Mouse (Mus musculus) G1E (cell line): ENCODE measurements at regions not wholly inside any gene's neighbourhood (a gene's known extent, or its start where the extent isn't known, plus 50 kb on each side); places are given as distances from the start of the nearest gene placed in this dataset.
A peak's percentile ranks its signal among the peaks of the same experiment; 100 is the strongest.
"Not testable (repeated sequence)": the region's sequence is repeated elsewhere in the genome, so short reads cannot be mapped to it uniquely, and the experiment has no call there.

Experiments used
- ATAC-seq: 2 replicates; pipeline ENCODE4 v1.8.0; 2016; ENCODE audit warnings: mild to moderate bottlenecking; ENCODE audit not compliant: insufficient number of reproducible peaks, poor library complexity, low FRiP score, severe bottlenecking; ENCODE audit errors: extremely low read depth
- DNase-seq: peaks from one replicate; pipeline ENCODE4 v3.0.0; 2012; ENCODE audit warnings: low spot score
- H3K27me3 ChIP-seq: 2 replicates; pipeline ENCODE4 v1.6.1; 2012; ENCODE audit warnings: mild to moderate bottlenecking, low read length, inconsistent platforms; ENCODE audit not compliant: insufficient read depth
- H3K36me3 ChIP-seq: replicated peaks from 2 replicates; pipeline ENCODE3; 2012; ENCODE audit warnings: mild to moderate bottlenecking, inconsistent platforms
- H3K4me1 ChIP-seq: 2 replicates; pipeline ENCODE4 v1.6.1; 2012; ENCODE audit warnings: low read depth, low read length, inconsistent platforms, mixed read lengths; ENCODE audit not compliant: insufficient read depth
- H3K4me3 ChIP-seq: 2 replicates; pipeline ENCODE4 v1.5.1; 2012; ENCODE audit warnings: low read depth, mild to moderate bottlenecking, inconsistent platforms, low read length, moderate library complexity, mixed read lengths
- H3K9me3 ChIP-seq: replicated peaks from 2 replicates; pipeline ENCODE4 v1.6.1; 2012; ENCODE audit warnings: inconsistent platforms
- CTCF ChIP-seq: IDR thresholded peaks from 2 replicates; pipeline ENCODE4 v1.5.1; 2012; ENCODE audit warnings: low read depth, low read length, inconsistent platforms, mixed read lengths
- GATA1 ChIP-seq: IDR thresholded peaks from 2 replicates; pipeline ENCODE4 v1.6.1; 2012; ENCODE audit warnings: borderline replicate concordance, low read length, inconsistent platforms, mixed read lengths
- GATA2 ChIP-seq: IDR thresholded peaks from 2 replicates; pipeline ENCODE4 v1.6.1; 2012; ENCODE audit warnings: low read depth, low read length, inconsistent platforms, borderline replicate concordance
- POLR2AphosphoS5 ChIP-seq: IDR thresholded peaks from 2 replicates; pipeline ENCODE4 v1.6.1; 2012; ENCODE audit warnings: low read depth, low read length, inconsistent platforms; ENCODE audit not compliant: insufficient replicate concordance
- TAL1 ChIP-seq: conservative IDR thresholded peaks from 2 replicates; pipeline ENCODE4 v1.6.1; 2012; ENCODE audit warnings: low read depth, low read length, inconsistent platforms, mixed read lengths

GRCm38 (mm10) chr16:65629186-65629585, 66.7 kb upstream of the Chmp2b start:
- peak; percentile 2 for DNase-seq
- H3K4me1 ChIP-seq: no peaks in the 10 kb centered on the region
- peak; percentile 56 for ATAC-seq

DNA sequence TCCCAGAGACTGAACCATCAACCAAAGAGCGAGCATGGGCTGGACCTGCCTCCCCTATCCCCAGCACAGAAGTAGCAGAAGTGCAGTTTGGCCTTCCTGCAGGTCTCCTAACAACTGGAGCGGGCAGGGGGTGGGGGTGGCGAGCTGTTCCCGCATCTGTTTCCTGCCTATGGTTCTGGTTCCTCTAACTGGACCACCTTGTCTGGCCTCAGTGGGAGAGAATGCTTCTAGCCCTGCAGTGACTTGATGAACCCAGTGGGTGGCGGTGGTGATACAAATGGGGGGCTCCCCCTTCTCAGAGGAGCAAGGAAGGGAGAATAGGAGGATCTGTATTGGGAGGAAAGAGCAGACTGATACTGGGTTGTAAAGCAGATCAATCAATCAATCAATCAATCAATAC, 69.2 kb upstream of the Chmp2b start:
- ATAC-seq (no peak), DNase-seq (no peak)
- Histone ChIP-seq H3K4me3 (no peak overlapping the region), H3K36me3 (no peaks in the 10 kb centered on the region), H3K27me3 (no peaks in the 10 kb centered on the region), H3K4me1 (no peaks in the 10 kb centered on the region), H3K9me3 (no peaks in the 10 kb centered on the region)
- TF ChIP-seq GATA2: no peak

More at GRCm38 (mm10) chr16:65629186-65629585, 66.7 kb upstream of the Chmp2b start:
- H3K36me3 ChIP-seq: no peaks in the 10 kb centered on the region
- H3K27me3 ChIP-seq: no peaks in the 10 kb centered on the region
- peak overlapping the region; percentile 13; the same call in 1 of the 2 replicates for H3K4me3 ChIP-seq
- no peaks in the 10 kb centered on the region for H3K9me3 ChIP-seq
- TF ChIP-seq GATA2: no peak
- 0 out of 2 replicates have a peak, but pooled peaks have one; percentile 22 for TF ChIP-seq CTCF
- TF ChIP-seq TAL1: no peak
- TF ChIP-seq GATA1: no peak
- TF ChIP-seq POLR2AphosphoS5: no peak

DNA sequence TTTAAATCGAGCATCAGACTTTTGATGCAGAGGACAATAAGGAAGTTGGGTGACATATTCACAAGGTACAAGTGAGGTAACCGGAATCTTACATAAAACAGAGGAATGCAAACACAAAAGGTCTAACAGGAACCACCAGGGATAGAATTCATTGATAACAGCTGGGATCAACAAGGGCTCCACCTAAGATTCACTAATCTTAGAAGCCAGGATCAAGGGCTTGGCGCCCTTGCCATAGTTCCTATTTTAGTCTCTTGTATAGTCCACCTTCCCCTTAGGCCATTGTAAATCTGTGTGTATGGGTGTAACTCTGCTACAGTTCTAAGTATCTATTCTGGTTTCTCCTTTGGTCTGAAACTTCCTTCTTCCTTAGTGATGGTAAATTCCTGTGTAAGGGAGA, 84.2 kb upstream of the Chmp2b start:
- not testable (repeated sequence) for H3K36me3 ChIP-seq, H3K27me3 ChIP-seq, H3K4me1 ChIP-seq, H3K4me3 ChIP-seq, H3K9me3 ChIP-seq, DNase-seq, ATAC-seq

DNA sequence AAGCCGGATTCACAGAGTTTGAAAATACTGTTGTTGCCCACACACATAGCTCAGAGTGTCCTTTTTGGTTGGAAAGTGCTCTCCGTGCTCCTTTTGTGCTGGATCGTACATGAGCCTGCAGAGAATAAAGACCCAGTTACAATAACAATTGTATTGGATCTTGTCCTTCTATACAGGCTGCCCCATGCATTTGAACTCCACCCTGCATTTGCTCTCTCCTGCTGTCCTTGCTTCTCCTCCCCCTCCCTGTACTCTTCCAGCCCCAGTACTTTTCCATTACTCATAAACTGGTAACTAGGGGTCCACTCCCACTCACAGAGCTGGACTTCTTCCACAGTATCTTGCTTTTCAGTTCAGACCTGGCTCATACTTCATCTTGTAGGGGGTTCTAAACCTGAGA, 86.5 kb upstream of the Chmp2b start:
- H3K9me3 ChIP-seq: no peaks in the 10 kb centered on the region
- no peak for DNase-seq
- TF ChIP-seq CTCF: no peak
- no peak for TF ChIP-seq GATA2
- TF ChIP-seq TAL1: no peak
- no peak for TF ChIP-seq GATA1
- no peak for TF ChIP-seq POLR2AphosphoS5
- H3K36me3 ChIP-seq: no peaks in the 10 kb centered on the region
- no peak overlapping the region for H3K4me3 ChIP-seq
- no peaks in the 10 kb centered on the region for H3K27me3 ChIP-seq
- ATAC-seq: no peak
- no peaks in the 10 kb centered on the region for H3K4me1 ChIP-seq

DNA sequence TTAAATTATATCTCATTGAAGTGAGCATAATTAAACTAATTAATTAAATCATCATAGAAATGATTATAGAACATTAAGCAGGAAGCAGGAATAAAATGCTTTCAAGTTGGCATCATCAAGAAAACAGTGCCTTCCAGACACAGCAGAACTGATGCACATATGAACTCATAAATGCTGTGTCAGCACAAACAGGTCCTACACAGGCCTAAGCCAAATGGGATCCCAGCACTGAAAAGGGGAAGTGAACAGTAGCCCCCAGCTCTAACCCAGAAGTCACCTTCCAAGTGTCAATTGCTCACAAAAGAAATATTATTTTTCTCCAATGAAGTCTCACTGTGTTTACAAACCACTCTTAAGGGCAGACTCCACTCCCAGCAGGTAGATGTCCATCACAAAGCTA, 93.0 kb upstream of the Chmp2b start:
- no peaks in the 10 kb centered on the region for H3K9me3 ChIP-seq
- no peak overlapping the region for H3K4me3 ChIP-seq
- DNase-seq: no peak
- no peak for TF ChIP-seq CTCF
- no peak for TF ChIP-seq GATA1
- no peak for TF ChIP-seq POLR2AphosphoS5
- no peak for TF ChIP-seq GATA2
- TF ChIP-seq TAL1: no peak
- H3K4me1 ChIP-seq: no peaks in the 10 kb centered on the region
- ATAC-seq: no peak
- no peaks in the 10 kb centered on the region for H3K27me3 ChIP-seq
- H3K36me3 ChIP-seq: no peaks in the 10 kb centered on the region

DNA sequence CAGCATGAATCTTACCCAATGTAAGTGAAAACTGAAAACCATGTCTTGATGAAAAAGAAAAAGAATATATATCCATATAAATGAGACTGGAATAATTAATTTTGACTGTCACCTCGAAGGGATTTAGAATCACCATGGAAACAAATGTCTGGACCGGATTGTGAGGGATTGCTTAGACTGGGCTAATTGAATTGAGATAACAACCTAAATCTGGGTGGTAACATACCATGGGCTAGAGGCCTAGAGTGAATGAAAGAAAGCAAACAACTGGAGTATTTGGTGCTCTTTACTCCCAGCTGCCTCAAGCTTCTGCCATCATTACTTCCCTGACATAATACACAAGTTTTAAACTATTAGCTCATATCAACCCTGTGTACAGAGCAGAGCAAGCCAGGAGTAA, 95.3 kb upstream of the Chmp2b start:
- Histone ChIP-seq H3K9me3 (no peaks in the 10 kb centered on the region), H3K4me3 (no peak overlapping the region), H3K4me1 (no peaks in the 10 kb centered on the region), H3K36me3 (no peaks in the 10 kb centered on the region), H3K27me3 (no peaks in the 10 kb centered on the region)
- DNase-seq (no peak), ATAC-seq (no peak)
- TF ChIP-seq GATA2: no peak
- TF ChIP-seq POLR2AphosphoS5: no peak
- TF ChIP-seq CTCF: no peak
- TF ChIP-seq TAL1: no peak
- TF ChIP-seq GATA1: no peak

- H3K4me3 ChIP-seq: no peak overlapping the region
- ATAC-seq (peak; percentile 66; the same call in 1 of the 2 replicates), DNase-seq (no peak)
- H3K4me1 ChIP-seq: no peaks in the 10 kb centered on the region
- H3K27me3 ChIP-seq: no peaks in the 10 kb centered on the region
- H3K9me3 ChIP-seq: peaks cover 3% of the 10 kb centered on the region; the same call in 1 of the 2 replicates
- no peak for TF ChIP-seq POLR2AphosphoS5
- peak; percentile 58 for TF ChIP-seq CTCF
- H3K36me3 ChIP-seq: no peaks in the 10 kb centered on the region
These were observed 102.3 kb upstream of the Chmp2b start for GRCm38 (mm10) chr16:65664787-65665186.
